ENCODE assay signal across 16 mouse cellular contexts in genomic region chr2:158749366-158749765, GRCm38 (mm10). TPM values are rescaled to one million over a fixed set of nuclear protein-coding genes. Genes with fewer than 3 reads are reported as not detected.
DNase-seq lines count a peak whose midpoint lies in the region.
"Had no signal": no experiment of that assay in that cellular context is flagged by ENCODE, and none has a peak within 500 bp of the region (broad histone marks: within the 10 kb centered on the region; RNA-seq: fewer than 3 reads in every experiment).

No protein-coding gene starts in this region.

- peak; percentile 48 to 64 for DNase-seq in left cerebral cortex, adult 18-20 months (ENCODE audit: low spot score in 2 of 2)
- DNase-seq in left cerebral cortex, postnatal 14 days (ENCODE audit: low spot score in 2 of 2), result no peak
- peak; percentile 34 to 52 for DNase-seq in right cerebral cortex, adult 2 months (ENCODE audit: low spot score in 2 of 2)
- no peak for DNase-seq in right cerebral cortex, postnatal 4 days
- DNase-seq in layer of hippocampus, adult 9-10 months (ENCODE audit: low spot score), result peak; percentile 50
- no peak for DNase-seq in natural killer cell, adult 2 months (ENCODE audit: low spot score in 2 of 2)
- no peak for DNase-seq in ovary, adult 18-20 months (ENCODE audit: low spot score)
- DNase-seq: adrenal gland, adult 8-10 months; cerebellum, adult 9-11 months; kidney, adult 8-10 months; kidney, postnatal 10 days; liver; lung, adult 2 months; lung, postnatal 14 days; thymus, adult 2 months; thymus, postnatal 4 days had no signal

- intact Hi-C loops in left cerebral cortex, postnatal 14 days (cut with DNase I), result loop anchor here (5.0 kb wide), 1 partner anchor 197 kb away; no protein-coding TSS in a partner anchor

RNA-seq across cellular contexts. Expression of gene Fam83d, which starts 18.5 kb away (rescaled TPM):
- total RNA-seq in left cerebral cortex, adult 18-20 months (2021), result under 1 TPM; 0.94 to 0.98 TPM
- 1 to 10 TPM; 1.0 to 1.3 TPM for total RNA-seq in left cerebral cortex, postnatal 14 days (2021)

RNA-seq across cellular contexts. Expression of gene Dhx35, which starts 45.2 kb away (rescaled TPM):
- total RNA-seq in left cerebral cortex, adult 18-20 months (2021), result 10 to 100 TPM; 16.7 to 18.5 TPM
- total RNA-seq in left cerebral cortex, postnatal 14 days (2021), result 10 to 100 TPM; 14.1 to 17.4 TPM

Comparison
In these comparisons a context has a peak if more than half of its experiments do, and no peak if none do; other contexts are left out.
1. DNase-seq: peak in left cerebral cortex, adult 18-20 months (2 of 2), right cerebral cortex, adult 2 months (2 of 2) and layer of hippocampus, adult 9-10 months (single experiment); none in left cerebral cortex, postnatal 14 days (0 of 2), right cerebral cortex, postnatal 4 days (single experiment), natural killer cell, adult 2 months (0 of 2) and ovary, adult 18-20 months (single experiment).